Mouse (Mus musculus) CH12.LX (cell line): ENCODE results near the gene Slc35c2.

ENCODE experiments used
- CTCF ChIP-seq, 2 experiments: IDR thresholded peaks in 1 of 2; conservative IDR thresholded peaks in 1 of 2; 2 replicates each; pipeline ENCODE4 v1.5.1; 2011 to 2012; ENCODE audit warnings: low read depth in 2 of 2, low read length in 2 of 2, improper control_type of control experiment in 1 of 2, inconsistent platforms in 1 of 2, mild to moderate bottlenecking in 1 of 2, moderate library complexity in 1 of 2
- ELF1 ChIP-seq: IDR thresholded peaks from 2 replicates; pipeline ENCODE4 v1.6.1; 2014; ENCODE audit warnings: low read depth, mild to moderate bottlenecking, inconsistent platforms, low read length, improper control_type of control experiment
- EP300 ChIP-seq: IDR thresholded peaks from 2 replicates; pipeline ENCODE4 v1.6.1; 2011; ENCODE audit warnings: low read length, improper control_type of control experiment
- ETS1 ChIP-seq: conservative IDR thresholded peaks from 2 replicates; pipeline ENCODE4 v1.6.1; 2012; ENCODE audit warnings: low read depth, mild to moderate bottlenecking, inconsistent platforms, low read length, improper control_type of control experiment, moderate library complexity
- MXI1 ChIP-seq: IDR thresholded peaks from 2 replicates; pipeline ENCODE4 v1.6.1; 2011; ENCODE audit warnings: mild to moderate bottlenecking, low read depth, low read length, improper control_type of control experiment
- POLR2A ChIP-seq: IDR thresholded peaks from 2 replicates; pipeline ENCODE4 v1.6.1; 2011; ENCODE audit warnings: low read depth, mild to moderate bottlenecking, improper control_type of control experiment, low read length
- POLR2AphosphoS2 ChIP-seq: IDR thresholded peaks from 2 replicates; pipeline ENCODE4 v1.6.1; 2011; ENCODE audit warnings: low read depth, low read length, improper control_type of control experiment
- ZMIZ1 ChIP-seq: IDR thresholded peaks from 2 replicates; pipeline ENCODE4 v1.6.1; 2012; ENCODE audit warnings: low read depth, mild to moderate bottlenecking, inconsistent platforms, low read length, improper control_type of control experiment

DNA sequence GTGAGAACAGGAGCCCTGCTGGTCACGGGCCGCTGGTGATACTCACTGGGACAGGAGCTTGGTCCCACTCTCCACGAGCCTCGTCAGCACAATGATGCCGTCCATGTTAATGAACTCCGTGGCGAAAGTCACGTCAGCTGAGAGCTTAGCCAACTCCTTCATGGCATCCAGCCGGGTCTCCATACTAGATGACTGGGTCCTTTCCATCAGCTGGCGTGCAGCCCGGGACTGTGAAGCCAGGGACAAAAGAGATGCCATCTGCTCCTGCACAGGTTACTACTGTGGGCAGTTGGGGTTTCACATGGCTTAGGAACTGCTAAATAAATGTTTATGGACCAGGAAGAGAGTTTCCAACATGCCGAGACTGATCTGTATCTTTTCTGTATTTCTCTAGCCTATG, 23.9 kb upstream of the Slc35c2 start:
- TF ChIP-seq POLR2A (no peak), CTCF (conservative IDR thresholded peaks at IDR 0.05 in 1 of 2, IDR thresholded peaks at IDR 0.05 in 1 of 2; ENCODE audit: low read depth in 2 of 2, low read length in 2 of 2) (no peak), ETS1 (no peak), ZMIZ1 (no peak), MXI1 (no peak), EP300 (no peak), POLR2AphosphoS2 (no peak), ELF1 (no peak)
